Mouse (Mus musculus) macrophage (primary cell): ENCODE measurements around the gene Cdc25b. TPM values are rescaled to one million over a fixed set of nuclear protein-coding genes. Genes with fewer than 3 reads are reported as not detected.

Experiments
- H3K27ac ChIP-seq: fragments of 350-480 bp; formaldehyde crosslinking; 2 replicates; pipeline ENCODE4 v1.9.0; 2021
- H3K36me3 ChIP-seq: fragments of 350-480 bp; formaldehyde crosslinking; 2 replicates; pipeline ENCODE4 v1.9.0; 2021; ENCODE audit errors: inconsistent target
- H3K4me3 ChIP-seq: fragments of 350-480 bp; formaldehyde crosslinking; 2 replicates; pipeline ENCODE4 v1.9.0; 2021; ENCODE audit errors: inconsistent target
- H3K79me2 ChIP-seq: fragments of 350-480 bp; formaldehyde crosslinking; 2 replicates; pipeline ENCODE4 v1.9.0; 2021; ENCODE audit errors: inconsistent target
- WGBS: methylation state at CpG from one replicate; pipeline ENCODE4 v1.1.7; 2026; ENCODE audit warnings: inconsistent platforms; ENCODE audit not compliant: missing documents; 5-methylcytosine and 5-hydroxymethylcytosine counted together
- polyA plus RNA-seq: library from polyadenylated mRNA; stranded (reverse); fragments of 250-400 nt; gene quantifications from 3 replicates; pipeline ENCODE4 v1.2.4, GENCODE M21; 2018; ENCODE audit warnings: inconsistent platforms
- total RNA-seq, 78 experiments: library from RNA; depleted of rRNA; stranded (reverse); fragments of 250-400 nt; gene quantifications; 1 replicate in 9 of 78; 2 replicates in 24 of 78; 3 replicates in 43 of 78; 4 replicates in 2 of 78; pipeline ENCODE4 v1.2.4; 2018; ENCODE audit warnings: inconsistent platforms in 56 of 78

The Cdc25b gene
- 10 to 100 TPM in 13 of 26 experiments, 1 to 10 TPM in 13; 1.6 to 73.3 (median 11.7) TPM for total RNA-seq (2018; cell fraction: chromatin; rRNA removed)
- 10 to 100 TPM in 10 of 26 experiments, 1 to 10 TPM in 16; 3.5 to 20.4 (median 7.8) TPM for total RNA-seq (2018; cell fraction: cytosol; rRNA removed)
- total RNA-seq (2018; cell fraction: nucleus; rRNA removed), result 10 to 100 TPM in 11 of 26 experiments, 1 to 10 TPM in 15; 2.7 to 35.5 (median 7.2) TPM
- 8.9 to 17.1 TPM (median 9.4 TPM) in 3 replicates for polyA plus RNA-seq

GRCm38 (mm10) chr2:131186771-131187601 lies at the start of gene Cdc25b, which contains the start of gene Spef1:
TSS of gene Cdc25b (plus strand) at chr2:131186949.
TSS of gene Spef1 (minus strand) at chr2:131187282.
- H3K27ac ChIP-seq, result peak within 1 kb of the TSS; percentile 68
- 2% methylated on average over 40 of the region's 43 CpGs for WGBS
- H3K4me3 ChIP-seq, result peak within 1 kb of the TSS; percentile 70
- no peaks in the 10 kb centered on the region for H3K36me3 ChIP-seq
- peaks cover 23% of the 10 kb centered on the region for H3K79me2 ChIP-seq

GRCm38 (mm10) chr2:131138296-131138695 lies 48.5 kb upstream of the Cdc25b start:
- H3K36me3 ChIP-seq, result no peaks in the 10 kb centered on the region
- 90% methylated on average over 4 of the region's 4 CpGs for WGBS
- no peak overlapping the region for H3K27ac ChIP-seq
- no peaks in the 10 kb centered on the region for H3K79me2 ChIP-seq
- H3K4me3 ChIP-seq, result no peak overlapping the region

GRCm38 (mm10) chr2:131138760-131139159 lies 48.0 kb upstream of the Cdc25b start:
- H3K27ac ChIP-seq, result no peak overlapping the region
- H3K36me3 ChIP-seq, result no peaks in the 10 kb centered on the region
- WGBS, result 98% methylated on average over 7 of the region's 7 CpGs
- no peaks in the 10 kb centered on the region for H3K79me2 ChIP-seq
- no peak overlapping the region for H3K4me3 ChIP-seq

GRCm38 (mm10) chr2:131139287-131139686 lies 47.5 kb upstream of the Cdc25b start:
- Histone ChIP-seq H3K27ac (no peak overlapping the region), H3K36me3 (no peaks in the 10 kb centered on the region), H3K79me2 (no peaks in the 10 kb centered on the region), H3K4me3 (no peak overlapping the region)
- WGBS, result 86% methylated on average over 5 of the region's 5 CpGs

- 89% methylated on average over 5 of the region's 5 CpGs for WGBS
- H3K4me3 ChIP-seq, result no peak overlapping the region
- no peaks in the 10 kb centered on the region for H3K79me2 ChIP-seq
- H3K27ac ChIP-seq, result no peak overlapping the region
- no peaks in the 10 kb centered on the region for H3K36me3 ChIP-seq
Observed at GRCm38 (mm10) chr2:131139886-131140532, 46.7 kb upstream of the Cdc25b start.

- H3K4me3 ChIP-seq, result no peak overlapping the region
- WGBS, result 95% methylated on average over 4 of the region's 5 CpGs
- no peaks in the 10 kb centered on the region for H3K79me2 ChIP-seq
- peaks cover 3% of the 10 kb centered on the region; the same call in 1 of the 2 replicates for H3K36me3 ChIP-seq
- H3K27ac ChIP-seq, result no peak overlapping the region
Observed at GRCm38 (mm10) chr2:131140533-131140905, 46.2 kb upstream of the Cdc25b start.

- Histone ChIP-seq H3K36me3 (peaks cover 13% of the 10 kb centered on the region; the same call in 1 of the 2 replicates), H3K27ac (no peak overlapping the region), H3K79me2 (no peaks in the 10 kb centered on the region), H3K4me3 (no peak overlapping the region)
- 96% methylated on average over 8 of the region's 8 CpGs for WGBS
Observed at GRCm38 (mm10) chr2:131141336-131141986, 45.3 kb upstream of the Cdc25b start.

- H3K79me2 ChIP-seq, result no peaks in the 10 kb centered on the region
- 70% methylated on average over 18 of the region's 18 CpGs for WGBS
- peaks cover 22% of the 10 kb centered on the region; the same call in 1 of the 2 replicates for H3K36me3 ChIP-seq
- no peak overlapping the region for H3K27ac ChIP-seq
- no peak overlapping the region for H3K4me3 ChIP-seq
Observed at GRCm38 (mm10) chr2:131142592-131142991, 44.2 kb upstream of the Cdc25b start.

- Histone ChIP-seq H3K79me2 (no peaks in the 10 kb centered on the region), H3K36me3 (peaks cover 28% of the 10 kb centered on the region), H3K4me3 (no peak overlapping the region), H3K27ac (no peak overlapping the region)
- 94% methylated on average over 22 of the region's 22 CpGs for WGBS
Observed at GRCm38 (mm10) chr2:131143007-131143780, 43.6 kb upstream of the Cdc25b start.

- H3K4me3 ChIP-seq, result no peak overlapping the region
- 90% methylated on average over 13 of the region's 13 CpGs for WGBS
- H3K79me2 ChIP-seq, result no peaks in the 10 kb centered on the region
- H3K36me3 ChIP-seq, result peaks cover 44% of the 10 kb centered on the region
- H3K27ac ChIP-seq, result no peak overlapping the region
Observed at GRCm38 (mm10) chr2:131145121-131145520, 41.6 kb upstream of the Cdc25b start.

- H3K36me3 ChIP-seq, result peaks cover 49% of the 10 kb centered on the region
- no peak overlapping the region for H3K27ac ChIP-seq
- WGBS, result 97% methylated on average over 2 of the region's 2 CpGs
Observed at GRCm38 (mm10) chr2:131145536-131145935, 41.2 kb upstream of the Cdc25b start.

GRCm38 (mm10) chr2:131146193-131147042 lies 40.3 kb upstream of the Cdc25b start:
- H3K27ac ChIP-seq, result no peak overlapping the region
- WGBS, result 82% methylated on average over 21 of the region's 21 CpGs
- no peaks in the 10 kb centered on the region for H3K79me2 ChIP-seq
- peaks cover 57% of the 10 kb centered on the region for H3K36me3 ChIP-seq
- no peak overlapping the region for H3K4me3 ChIP-seq

More at GRCm38 (mm10) chr2:131145536-131145935, 41.2 kb upstream of the Cdc25b start:
- no peaks in the 10 kb centered on the region for H3K79me2 ChIP-seq
- no peak overlapping the region for H3K4me3 ChIP-seq

- Histone ChIP-seq H3K27ac (no peak overlapping the region), H3K4me3 (no peak overlapping the region), H3K79me2 (no peaks in the 10 kb centered on the region), H3K36me3 (peaks cover 63% of the 10 kb centered on the region)
- WGBS, result 95% methylated on average over 8 of the region's 8 CpGs
Observed at GRCm38 (mm10) chr2:131147043-131147365, 39.7 kb upstream of the Cdc25b start.
